Mouse (Mus musculus) G1E (cell line): ENCODE data around the gene Olfr1340.

Experiments
- CTCF ChIP-seq: IDR thresholded peaks from 2 replicates; pipeline ENCODE4 v1.5.1; 2012; ENCODE audit warnings: low read depth, low read length, inconsistent platforms, mixed read lengths
- GATA1 ChIP-seq: IDR thresholded peaks from 2 replicates; pipeline ENCODE4 v1.6.1; 2012; ENCODE audit warnings: borderline replicate concordance, low read length, inconsistent platforms, mixed read lengths
- POLR2AphosphoS5 ChIP-seq: IDR thresholded peaks from 2 replicates; pipeline ENCODE4 v1.6.1; 2012; ENCODE audit warnings: low read depth, low read length, inconsistent platforms; ENCODE audit not compliant: insufficient replicate concordance
- TAL1 ChIP-seq: conservative IDR thresholded peaks from 2 replicates; pipeline ENCODE4 v1.6.1; 2012; ENCODE audit warnings: low read depth, low read length, inconsistent platforms, mixed read lengths

DNA sequence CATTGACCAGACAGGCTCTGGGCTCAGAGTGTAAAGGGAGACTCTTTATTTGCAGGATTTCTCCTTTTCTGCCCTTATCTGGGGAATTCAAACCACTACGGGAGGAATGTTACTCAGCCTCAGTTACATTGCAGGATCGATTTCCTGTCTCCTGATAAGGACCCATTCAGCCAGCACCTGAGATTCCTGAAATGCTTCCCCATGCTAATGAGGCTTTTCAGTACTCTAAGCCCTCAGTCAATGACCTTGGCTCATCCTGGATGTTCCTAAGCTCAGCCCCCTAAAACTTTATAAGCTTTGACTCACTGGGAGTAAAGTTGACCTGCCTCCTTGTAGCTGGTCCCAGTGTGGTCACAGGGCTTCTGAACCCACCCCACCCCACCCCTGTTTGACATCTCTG, 32.9 kb upstream of the Olfr1340 start:
- TF ChIP-seq CTCF (no peak), GATA1 (no peak), POLR2AphosphoS5 (no peak), TAL1 (no peak)
